Mouse (Mus musculus): ENCODE measurements around the gene Tbc1d16.

Tbc1d16 gene

GRCm38 (mm10) chr11:119236354-119236753, 8.1 kb upstream of the Tbc1d16 start:
- no peak for DNase-seq (ENCODE audit: low spot score in 2 of 2)

- peak; percentile 72 to 87 for DNase-seq (ENCODE audit: low spot score in 2 of 2)
Measured at GRCm38 (mm10) chr11:119235596-119235995, 7.3 kb upstream of the Tbc1d16 start.

- DNase-seq (ENCODE audit: low spot score in 2 of 2), result no peak
Measured at GRCm38 (mm10) chr11:119234770-119235169, 6.5 kb upstream of the Tbc1d16 start.

GRCm38 (mm10) chr11:119228846-119229626, 737 bp upstream of the Tbc1d16 start:
- peak in 1 of 2 experiments; percentile 50 for DNase-seq (ENCODE audit: low spot score in 2 of 2)

- no peak for DNase-seq (ENCODE audit: low spot score in 2 of 2)
Measured at GRCm38 (mm10) chr11:119227591-119227990, 708 bp downstream of the Tbc1d16 start.

GRCm38 (mm10) chr11:119225634-119226033, 2.7 kb downstream of the Tbc1d16 start:
- no peak for DNase-seq (ENCODE audit: low spot score in 2 of 2)

GRCm38 (mm10) chr11:119224926-119225325, 3.4 kb downstream of the Tbc1d16 start:
- no peak for DNase-seq (ENCODE audit: low spot score in 2 of 2)

GRCm38 (mm10) chr11:119223124-119223890, 5.0 kb downstream of the Tbc1d16 start:
- DNase-seq (ENCODE audit: low spot score in 2 of 2), result no peak

- DNase-seq (ENCODE audit: low spot score in 2 of 2), result no peak
Measured at GRCm38 (mm10) chr11:119221812-119222510, 6.3 kb downstream of the Tbc1d16 start.

GRCm38 (mm10) chr11:119219816-119220465, 8.4 kb downstream of the Tbc1d16 start:
- DNase-seq (ENCODE audit: low spot score in 2 of 2), result no peak

GRCm38 (mm10) chr11:119217861-119218260, 10.4 kb downstream of the Tbc1d16 start:
- DNase-seq (ENCODE audit: low spot score in 2 of 2), result no peak

GRCm38 (mm10) chr11:119215905-119216507, 12.3 kb downstream of the Tbc1d16 start:
- DNase-seq (ENCODE audit: low spot score in 2 of 2), result no peak

- DNase-seq (ENCODE audit: low spot score in 2 of 2), result no peak
Measured at GRCm38 (mm10) chr11:119215038-119215904, 13.0 kb downstream of the Tbc1d16 start.

GRCm38 (mm10) chr11:119213166-119213885, 15.0 kb downstream of the Tbc1d16 start:
- DNase-seq (ENCODE audit: low spot score in 2 of 2), result no peak

- no peak for DNase-seq (ENCODE audit: low spot score in 2 of 2)
Measured at GRCm38 (mm10) chr11:119211604-119212309, 16.5 kb downstream of the Tbc1d16 start.

GRCm38 (mm10) chr11:119210321-119211100, 17.8 kb downstream of the Tbc1d16 start:
- no peak for DNase-seq (ENCODE audit: low spot score in 2 of 2)

- no peak for DNase-seq (ENCODE audit: low spot score in 2 of 2)
Measured at GRCm38 (mm10) chr11:119209371-119210025, 18.8 kb downstream of the Tbc1d16 start.

- no peak for DNase-seq (ENCODE audit: low spot score in 2 of 2)
Measured at GRCm38 (mm10) chr11:119208870-119209370, 19.4 kb downstream of the Tbc1d16 start.

Measured in spleen, postnatal 4 days (tissue).